Mouse (Mus musculus): ENCODE results near the gene Atp5c1. TPM values are rescaled to one million over a fixed set of nuclear protein-coding genes. Genes with fewer than 3 reads are reported as not detected.

The Atp5c1 gene
- total and polyA plus RNA-seq, 2 experiments from 2014 or later, result 1,755 to 2,592 TPM

DNA sequence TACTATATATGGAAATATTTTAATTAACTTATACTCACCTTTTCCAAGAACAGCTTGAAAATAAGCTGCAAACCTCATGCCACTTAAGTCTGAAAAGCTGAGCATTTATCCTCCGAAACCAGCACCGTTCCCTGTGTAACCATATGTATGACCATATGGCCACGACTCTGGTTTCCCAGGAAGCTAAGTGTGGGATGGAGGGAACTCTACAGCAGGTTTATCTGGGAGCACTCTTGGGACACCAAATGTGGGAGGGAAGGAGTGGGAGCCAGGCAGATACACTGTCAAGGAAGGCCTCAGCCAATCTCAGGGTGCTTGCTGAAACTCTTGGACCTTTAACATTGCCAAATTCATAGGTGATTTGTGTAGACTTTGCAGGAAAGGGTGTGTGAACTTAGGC is 29.4 kb downstream of the Atp5c1 start:
- WGBS, result 72% methylated on average over 3 of the region's 3 CpGs
- Histone ChIP-seq H3K4me2 (ENCODE audit: low read depth, low read length) (no peak overlapping the region), H3K27me3 (ENCODE audit: control insufficient read depth, insufficient read depth, low read length) (no peaks in the 10 kb centered on the region), H3K9me3 (replicated peaks; ENCODE audit: control insufficient read depth, low read length) (no peaks in the 10 kb centered on the region), H3K36me3 (replicated peaks; ENCODE audit: control insufficient read depth, insufficient read depth, low read length) (peaks cover 24% of the 10 kb centered on the region), H3K27ac (ENCODE audit: low read depth) (no peak overlapping the region), H3K4me1 (ENCODE audit: control insufficient read depth, insufficient read depth) (peaks cover 8% of the 10 kb centered on the region; the same call in 1 of the 2 replicates), H3K9ac (replicated peaks; ENCODE audit: low read depth, low read length) (no peak overlapping the region), H3K4me3 (ENCODE audit: low read depth, low read length) (no peak overlapping the region)
- ATAC-seq (ENCODE audit: insufficient read depth, low read depth), result no peak
- TF ChIP-seq CTCF (IDR thresholded peaks at IDR 0.05; ENCODE audit: low read depth) (no peak), EP300 (IDR thresholded peaks at IDR 0.05; ENCODE audit: low read depth) (no peak)
- no peak for DNase-seq (ENCODE audit: low spot score)

DNA sequence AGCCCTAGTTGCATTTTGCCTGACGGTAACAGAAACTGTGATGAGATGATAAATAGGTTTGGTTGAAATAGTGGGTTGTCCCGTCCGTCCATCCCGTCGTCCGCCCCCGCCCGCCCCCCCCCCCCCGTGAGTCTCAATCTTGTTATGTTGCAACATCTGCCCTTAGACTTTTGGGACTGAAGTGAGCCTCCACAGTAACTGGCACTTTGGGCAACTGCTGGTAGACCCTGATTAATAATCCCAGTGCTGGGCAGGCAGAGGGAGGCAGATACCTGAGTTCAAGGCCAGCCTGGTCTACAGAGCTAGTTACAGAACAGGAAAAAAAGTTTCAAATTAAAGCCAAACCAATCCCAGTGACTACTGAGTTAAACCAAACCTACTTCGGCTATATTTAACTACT is 30.9 kb downstream of the Atp5c1 start:
- ATAC-seq (ENCODE audit: insufficient read depth, low read depth), result no peak
- TF ChIP-seq EP300 (IDR thresholded peaks at IDR 0.05; ENCODE audit: low read depth) (no peak), CTCF (IDR thresholded peaks at IDR 0.05; ENCODE audit: low read depth) (no peak)
- H3K9ac ChIP-seq (replicated peaks; ENCODE audit: low read depth, low read length), result no peak overlapping the region

DNA sequence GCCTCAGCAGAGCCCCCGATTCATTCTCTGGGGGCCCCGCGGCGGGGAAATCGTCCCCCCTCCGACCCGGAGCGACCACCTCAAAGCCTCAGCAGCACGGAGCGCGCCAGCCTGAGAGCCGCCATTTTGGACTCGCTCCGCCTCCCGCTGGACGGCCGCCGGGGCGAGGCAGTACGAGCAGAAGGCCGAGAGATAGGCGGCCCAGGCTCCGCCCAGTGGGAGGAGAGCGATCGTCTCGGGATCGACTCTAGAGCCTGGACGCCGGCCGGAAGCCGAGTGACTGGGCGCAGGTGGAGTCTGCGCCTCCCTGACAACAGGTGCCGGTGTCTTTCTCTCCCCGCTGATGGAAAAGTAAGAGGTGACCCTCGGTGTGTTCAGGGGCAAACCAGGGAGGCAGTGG is 31.8 kb downstream of the Atp5c1 start, which contains the start of gene Taf3:
Gene Taf3, minus strand, starts transcription at position 136 of the 400 bp plus-strand sequence.
- peak within 1 kb of the TSS; percentile 55; the same call in 1 of the 2 replicates for H3K27ac ChIP-seq (ENCODE audit: low read depth)
- no peaks in the 10 kb centered on the region for H3K9me3 ChIP-seq (replicated peaks; ENCODE audit: control insufficient read depth, low read length)
- no peaks in the 10 kb centered on the region for H3K27me3 ChIP-seq (ENCODE audit: control insufficient read depth, insufficient read depth, low read length)
- ATAC-seq (ENCODE audit: insufficient read depth, low read depth), result peak; percentile 93
- H3K9ac ChIP-seq (replicated peaks; ENCODE audit: low read depth, low read length), result peak within 1 kb of the TSS; percentile 91
- peak within 1 kb of the TSS; percentile 93 for H3K4me2 ChIP-seq (ENCODE audit: low read depth, low read length)
- peaks cover 8% of the 10 kb centered on the region; the same call in 1 of the 2 replicates for H3K4me1 ChIP-seq (ENCODE audit: control insufficient read depth, insufficient read depth)
- DNase-seq (ENCODE audit: low spot score), result peak; percentile 93
- H3K4me3 ChIP-seq (ENCODE audit: low read depth, low read length), result peak within 1 kb of the TSS; percentile 99
- 0 out of 2 replicates have a peak, but pooled peaks cover 3% of the 10 kb centered on the region for H3K36me3 ChIP-seq (replicated peaks; ENCODE audit: control insufficient read depth, insufficient read depth, low read length)
- WGBS, result under 1% methylated on average over 35 of the region's 36 CpGs
- TF ChIP-seq EP300 (IDR thresholded peaks at IDR 0.05; ENCODE audit: low read depth) (no peak), CTCF (IDR thresholded peaks at IDR 0.05; ENCODE audit: low read depth) (no peak)

More for the DNA sequence above, 30.9 kb downstream of the Atp5c1 start:
- Histone ChIP-seq H3K9me3 (replicated peaks; ENCODE audit: control insufficient read depth, low read length) (no peaks in the 10 kb centered on the region), H3K4me1 (ENCODE audit: control insufficient read depth, insufficient read depth) (peaks cover 8% of the 10 kb centered on the region; the same call in 1 of the 2 replicates), H3K27me3 (ENCODE audit: control insufficient read depth, insufficient read depth, low read length) (no peaks in the 10 kb centered on the region), H3K4me3 (ENCODE audit: low read depth, low read length) (peak overlapping the region; percentile 99; the same call in 1 of the 2 replicates), H3K36me3 (replicated peaks; ENCODE audit: control insufficient read depth, insufficient read depth, low read length) (peaks cover 10% of the 10 kb centered on the region), H3K4me2 (ENCODE audit: low read depth, low read length) (peak overlapping the region; percentile 93), H3K27ac (ENCODE audit: low read depth) (no peak overlapping the region)
- no peak for DNase-seq (ENCODE audit: low spot score)
- 21% methylated on average over 10 of the region's 10 CpGs for WGBS

DNA sequence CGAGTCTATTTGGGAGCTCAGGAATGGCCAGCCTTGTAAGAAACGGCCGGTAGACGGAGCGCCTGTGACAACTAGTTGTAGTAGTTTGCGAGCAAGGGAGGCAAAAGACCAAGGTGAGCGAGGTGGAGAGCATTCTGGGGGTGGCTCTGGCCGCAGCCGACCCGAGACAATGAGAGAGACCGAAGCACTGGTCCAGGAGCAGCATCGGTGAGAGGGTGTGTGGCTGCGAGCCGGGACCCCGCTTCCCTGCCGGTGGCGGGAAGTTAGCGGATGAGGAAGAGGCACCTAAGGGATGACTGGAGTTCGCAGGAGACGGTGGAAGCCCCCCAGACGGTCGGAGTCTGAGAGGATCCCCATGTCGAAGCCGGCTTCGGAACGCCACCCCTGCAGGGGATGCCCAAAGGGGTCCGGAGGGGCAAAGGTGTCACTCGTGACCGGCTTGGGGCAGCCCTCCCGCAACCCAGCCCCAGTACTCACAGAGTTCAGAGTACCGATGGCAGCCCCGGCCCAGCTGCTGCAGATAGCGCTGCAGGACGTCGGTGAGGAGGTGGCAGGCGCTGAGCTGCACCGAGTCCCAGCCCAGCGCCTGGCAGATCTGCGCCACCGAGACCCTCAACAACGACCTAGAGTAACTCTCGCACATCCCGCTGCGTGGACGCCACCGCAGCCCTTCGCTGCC is 32.4 kb downstream of the Atp5c1 start:
- DNase-seq (ENCODE audit: low spot score) (peak; percentile 16), ATAC-seq (ENCODE audit: insufficient read depth, low read depth) (peak; percentile 45)
- H3K4me3 ChIP-seq (ENCODE audit: low read depth, low read length), result peak overlapping the region; percentile 99
- peak overlapping the region; percentile 91 for H3K9ac ChIP-seq (replicated peaks; ENCODE audit: low read depth, low read length)
- no peaks in the 10 kb centered on the region for H3K27me3 ChIP-seq (ENCODE audit: control insufficient read depth, insufficient read depth, low read length)
- H3K27ac ChIP-seq (ENCODE audit: low read depth), result peak overlapping the region; percentile 55; the same call in 1 of the 2 replicates
- no peak for TF ChIP-seq EP300 (IDR thresholded peaks at IDR 0.05; ENCODE audit: low read depth)
- no peak for TF ChIP-seq CTCF (IDR thresholded peaks at IDR 0.05; ENCODE audit: low read depth)
- peak overlapping the region; percentile 93 for H3K4me2 ChIP-seq (ENCODE audit: low read depth, low read length)
- H3K36me3 ChIP-seq (replicated peaks; ENCODE audit: control insufficient read depth, insufficient read depth, low read length), result no peaks in the 10 kb centered on the region
- WGBS, result under 1% methylated on average over 46 of the region's 47 CpGs
- peaks cover 8% of the 10 kb centered on the region; the same call in 1 of the 2 replicates for H3K4me1 ChIP-seq (ENCODE audit: control insufficient read depth, insufficient read depth)
- H3K9me3 ChIP-seq (replicated peaks; ENCODE audit: control insufficient read depth, low read length), result no peaks in the 10 kb centered on the region

DNA sequence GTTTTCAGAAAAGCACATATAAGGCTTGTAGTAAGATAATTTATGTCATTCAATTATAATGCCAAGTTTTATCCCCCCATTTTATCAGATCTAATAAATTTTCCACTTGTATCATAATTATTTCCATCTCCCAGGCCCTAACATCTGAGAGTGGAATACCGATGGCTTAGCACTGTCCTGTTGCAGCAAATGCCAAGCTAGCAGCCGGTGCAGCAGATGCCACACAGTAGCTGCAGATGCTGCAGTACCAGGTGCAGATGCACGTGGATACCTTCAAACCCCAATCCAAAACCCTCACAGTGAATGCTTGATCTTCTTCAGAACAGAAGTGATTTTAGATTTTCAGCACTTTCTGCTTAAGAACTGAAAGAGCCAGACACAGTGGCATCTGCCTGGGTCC is 45.3 kb downstream of the Atp5c1 start:
- ATAC-seq (ENCODE audit: insufficient read depth, low read depth) (no peak), DNase-seq (ENCODE audit: low spot score) (no peak)
- H3K9ac ChIP-seq (replicated peaks; ENCODE audit: low read depth, low read length), result no peak overlapping the region
- H3K4me1 ChIP-seq (ENCODE audit: control insufficient read depth, insufficient read depth), result no peaks in the 10 kb centered on the region
- no peak overlapping the region for H3K4me2 ChIP-seq (ENCODE audit: low read depth, low read length)
- no peaks in the 10 kb centered on the region for H3K27me3 ChIP-seq (ENCODE audit: control insufficient read depth, insufficient read depth, low read length)
- TF ChIP-seq EP300 (IDR thresholded peaks at IDR 0.05; ENCODE audit: low read depth) (no peak), CTCF (IDR thresholded peaks at IDR 0.05; ENCODE audit: low read depth) (no peak)
- no peak overlapping the region for H3K27ac ChIP-seq (ENCODE audit: low read depth)
- H3K9me3 ChIP-seq (replicated peaks; ENCODE audit: control insufficient read depth, low read length), result no peaks in the 10 kb centered on the region
- H3K36me3 ChIP-seq (replicated peaks; ENCODE audit: control insufficient read depth, insufficient read depth, low read length), result peaks cover 8% of the 10 kb centered on the region; the same call in 1 of the 2 replicates
- H3K4me3 ChIP-seq (ENCODE audit: low read depth, low read length), result no peak overlapping the region
- 82% methylated on average over 3 of the region's 3 CpGs for WGBS
